Mouse (Mus musculus): ENCODE data around the gene Mylk2. TPM values are rescaled to one million over a fixed set of nuclear protein-coding genes. Genes with fewer than 3 reads are reported as not detected.

Gene Mylk2
- 0.43 and 0.77 TPM in 2 replicates for polyA plus RNA-seq (2015; fragmentation: Nextera tagmentation; extraction: Ambion mirVana)

DNA sequence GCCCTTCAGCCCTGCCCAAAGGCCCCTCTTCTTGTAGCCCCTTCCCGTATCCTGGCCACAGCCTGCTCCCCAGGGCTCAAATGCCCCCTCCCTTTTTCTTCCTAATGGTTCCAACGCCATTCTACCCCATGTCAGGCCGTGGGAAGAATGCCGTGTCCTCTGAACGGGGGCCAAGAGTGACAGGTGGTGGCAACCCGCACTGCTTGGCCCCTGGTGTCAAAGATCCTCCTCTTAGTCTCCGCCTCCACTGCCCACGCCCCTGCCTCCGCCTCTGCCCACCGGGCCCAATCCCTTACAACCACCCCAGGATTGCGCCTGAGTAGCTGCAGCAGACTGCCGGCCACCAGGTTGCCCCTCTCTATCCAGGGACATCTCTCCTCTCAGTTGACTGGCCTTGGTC is at the start of gene Mylk2:
Gene Mylk2, plus strand, starts transcription at position 322 of the 400 bp plus-strand sequence.
- Histone ChIP-seq H3K9ac (no peak within 1 kb of the TSS), H3K36me3 (no peaks in the 10 kb centered on the region), H3K9me3 (replicated peaks) (no peaks in the 10 kb centered on the region), H3K27me3 (peaks cover 37% of the 10 kb centered on the region), H3K4me3 (replicated peaks) (no peak within 1 kb of the TSS), H3K4me1 (peaks cover 36% of the 10 kb centered on the region), H3K27ac (no peak within 1 kb of the TSS), H3K4me2 (no peak within 1 kb of the TSS)
- WGBS, result 12% methylated on average over 12 of the region's 12 CpGs
- ATAC-seq (replicated peaks; ENCODE audit: low FRiP score), result no peak

DNA sequence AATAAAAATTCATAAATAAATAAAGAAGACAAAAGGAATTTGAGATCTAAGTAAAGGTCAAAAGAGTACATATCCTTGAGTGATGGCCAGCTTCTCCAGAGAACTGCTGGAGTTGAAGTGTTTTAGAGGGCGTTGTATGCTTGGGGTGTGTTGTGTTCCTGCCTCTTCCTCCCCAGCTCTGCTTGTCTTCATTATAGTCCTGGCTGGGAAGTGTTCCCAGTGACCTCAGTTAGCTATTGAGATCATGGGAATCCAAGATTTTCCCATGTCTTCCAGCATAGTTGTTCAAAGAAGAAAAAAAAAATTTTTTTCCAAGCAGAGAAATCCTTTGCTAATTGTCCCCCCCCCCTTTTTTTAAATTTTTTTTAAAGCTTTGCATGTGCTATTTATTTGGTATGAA is 49.3 kb upstream of the Mylk2 start:
- 68% methylated on average over 1 of the region's 1 CpGs for WGBS
- no peak for ATAC-seq (replicated peaks; ENCODE audit: low FRiP score)
- Histone ChIP-seq H3K27ac (peak overlapping the region; percentile 54; the same call in 1 of the 2 replicates), H3K4me2 (no peak overlapping the region), H3K27me3 (no peaks in the 10 kb centered on the region), H3K36me3 (peaks cover 84% of the 10 kb centered on the region), H3K9me3 (replicated peaks) (no peaks in the 10 kb centered on the region), H3K4me3 (replicated peaks) (no peak overlapping the region), H3K9ac (no peak overlapping the region), H3K4me1 (peaks cover 3% of the 10 kb centered on the region; the same call in 1 of the 2 replicates)

GRCm38 (mm10) chr2:152862638-152863037 is 48.5 kb upstream of the Mylk2 start:
- Histone ChIP-seq H3K27me3 (no peaks in the 10 kb centered on the region), H3K4me1 (peaks cover 3% of the 10 kb centered on the region; the same call in 1 of the 2 replicates), H3K36me3 (peaks cover 84% of the 10 kb centered on the region), H3K4me3 (replicated peaks) (no peak overlapping the region), H3K27ac (peak overlapping the region; percentile 41; the same call in 1 of the 2 replicates), H3K9me3 (replicated peaks) (no peaks in the 10 kb centered on the region), H3K9ac (no peak overlapping the region), H3K4me2 (no peak overlapping the region)
- WGBS, result 51% methylated on average over 3 of the region's 3 CpGs
- ATAC-seq (replicated peaks; ENCODE audit: low FRiP score), result peak; percentile 76

DNA sequence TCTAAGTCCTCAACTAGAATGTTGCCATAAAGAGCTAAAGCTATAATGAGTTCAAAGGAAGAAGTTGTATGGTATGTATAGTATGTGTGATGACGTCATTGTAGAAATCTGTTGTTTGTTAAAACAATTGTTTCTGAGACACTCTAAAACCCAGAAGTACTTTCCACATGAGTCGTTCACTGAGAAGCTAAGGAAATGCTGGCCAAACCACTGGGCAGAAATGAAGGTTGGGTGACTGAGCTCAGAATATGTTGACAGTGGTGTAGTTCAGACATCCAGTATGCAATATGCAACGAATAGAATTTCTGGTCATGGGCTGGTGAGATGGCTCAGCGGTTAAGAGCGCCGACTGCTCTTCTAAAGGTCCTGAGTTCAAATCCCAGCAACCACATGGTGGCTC is 47.8 kb upstream of the Mylk2 start:
- H3K4me1 ChIP-seq, result peaks cover 3% of the 10 kb centered on the region; the same call in 1 of the 2 replicates
- H3K27ac ChIP-seq, result 0 out of 2 replicates have a peak overlapping the region, but pooled peaks have one; percentile 41
- peaks cover 83% of the 10 kb centered on the region for H3K36me3 ChIP-seq
- no peaks in the 10 kb centered on the region for H3K27me3 ChIP-seq
- no peak for ATAC-seq (replicated peaks; ENCODE audit: low FRiP score)
- no peaks in the 10 kb centered on the region for H3K9me3 ChIP-seq (replicated peaks)
- WGBS, result 94% methylated on average over 6 of the region's 6 CpGs
- no peak overlapping the region for H3K9ac ChIP-seq
- no peak overlapping the region for H3K4me3 ChIP-seq (replicated peaks)
- no peak overlapping the region for H3K4me2 ChIP-seq

DNA sequence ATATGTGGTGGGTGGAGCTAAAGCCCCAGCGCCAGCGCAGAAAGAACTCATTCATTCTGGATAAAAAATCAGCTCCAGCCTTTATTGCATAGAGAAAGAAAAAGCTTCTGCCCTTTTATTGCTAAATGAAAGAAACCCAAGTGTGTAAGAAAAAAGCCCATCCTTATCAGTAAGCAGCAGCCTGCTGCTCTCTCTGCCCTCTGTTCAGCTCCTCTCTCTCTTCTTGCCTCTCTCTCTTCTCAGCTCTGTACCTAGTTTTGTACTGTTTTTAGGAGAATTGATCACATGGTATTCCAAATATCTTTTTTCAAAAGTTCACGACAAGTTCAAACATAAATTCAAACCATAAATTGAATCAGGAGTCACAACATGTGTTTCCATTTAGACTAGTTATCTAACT is 32.9 kb upstream of the Mylk2 start:
- Histone ChIP-seq H3K36me3 (peaks cover 90% of the 10 kb centered on the region), H3K4me1 (no peaks in the 10 kb centered on the region), H3K27me3 (no peaks in the 10 kb centered on the region), H3K9ac (no peak overlapping the region), H3K9me3 (replicated peaks) (no peaks in the 10 kb centered on the region), H3K27ac (no peak overlapping the region), H3K4me2 (no peak overlapping the region), H3K4me3 (replicated peaks) (no peak overlapping the region)
- 95% methylated on average over 3 of the region's 3 CpGs for WGBS
- no peak for ATAC-seq (replicated peaks; ENCODE audit: low FRiP score)

- 90% methylated on average over 13 of the region's 13 CpGs for WGBS
- peaks cover 92% of the 10 kb centered on the region for H3K36me3 ChIP-seq
- ATAC-seq (replicated peaks; ENCODE audit: low FRiP score), result no peak
- H3K9ac ChIP-seq, result no peak overlapping the region
- no peaks in the 10 kb centered on the region for H3K9me3 ChIP-seq (replicated peaks)
- H3K27me3 ChIP-seq, result no peaks in the 10 kb centered on the region
- no peaks in the 10 kb centered on the region for H3K4me1 ChIP-seq
- H3K27ac ChIP-seq, result no peak overlapping the region
- no peak overlapping the region for H3K4me2 ChIP-seq
- no peak overlapping the region for H3K4me3 ChIP-seq (replicated peaks)
Observed at GRCm38 (mm10) chr2:152880898-152881297, 30.3 kb upstream of the Mylk2 start.

- no peak overlapping the region for H3K4me2 ChIP-seq
- H3K27ac ChIP-seq, result no peak overlapping the region
- no peaks in the 10 kb centered on the region for H3K27me3 ChIP-seq
- H3K36me3 ChIP-seq, result peaks cover 96% of the 10 kb centered on the region
- no peaks in the 10 kb centered on the region for H3K4me1 ChIP-seq
- 94% methylated on average over 6 of the region's 6 CpGs for WGBS
- no peaks in the 10 kb centered on the region for H3K9me3 ChIP-seq (replicated peaks)
- H3K4me3 ChIP-seq (replicated peaks), result no peak overlapping the region
- H3K9ac ChIP-seq, result no peak overlapping the region
- no peak for ATAC-seq (replicated peaks; ENCODE audit: low FRiP score)
Observed at GRCm38 (mm10) chr2:152884101-152884645, 27.0 kb upstream of the Mylk2 start.

DNA sequence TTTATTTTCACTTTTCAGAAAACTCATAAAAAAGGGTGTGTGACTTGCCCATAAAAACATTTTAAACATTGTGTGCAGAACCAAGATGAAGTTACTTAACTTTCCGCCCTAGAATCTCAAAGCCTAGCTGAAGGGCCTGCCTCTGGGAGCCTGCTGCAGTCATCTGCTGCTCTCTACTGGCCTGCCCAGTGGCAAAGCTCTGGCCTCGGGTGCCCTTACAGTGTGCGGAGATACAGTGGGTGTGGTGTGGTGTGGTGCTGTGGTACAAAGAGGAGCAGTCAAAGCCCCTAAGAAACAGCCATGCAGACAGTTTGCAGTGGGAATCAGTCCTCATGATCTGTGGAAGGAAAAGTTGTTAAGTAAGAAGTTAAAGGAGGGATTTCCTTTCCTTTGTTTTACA is 23.9 kb upstream of the Mylk2 start:
- no peak overlapping the region for H3K4me3 ChIP-seq (replicated peaks)
- H3K9ac ChIP-seq, result no peak overlapping the region
- no peaks in the 10 kb centered on the region for H3K27me3 ChIP-seq
- no peak overlapping the region for H3K27ac ChIP-seq
- WGBS, result 92% methylated on average over 3 of the region's 3 CpGs
- no peak for ATAC-seq (replicated peaks; ENCODE audit: low FRiP score)
- no peaks in the 10 kb centered on the region for H3K9me3 ChIP-seq (replicated peaks)
- H3K36me3 ChIP-seq, result peaks cover 94% of the 10 kb centered on the region
- no peaks in the 10 kb centered on the region for H3K4me1 ChIP-seq
- H3K4me2 ChIP-seq, result no peak overlapping the region

- H3K4me3 ChIP-seq (replicated peaks), result no peak overlapping the region
- peaks cover 95% of the 10 kb centered on the region for H3K36me3 ChIP-seq
- WGBS, result 91% methylated on average over 5 of the region's 5 CpGs
- no peak for ATAC-seq (replicated peaks; ENCODE audit: low FRiP score)
- H3K27ac ChIP-seq, result no peak overlapping the region
- no peaks in the 10 kb centered on the region for H3K27me3 ChIP-seq
- no peaks in the 10 kb centered on the region for H3K4me1 ChIP-seq
- H3K9ac ChIP-seq, result no peak overlapping the region
- no peaks in the 10 kb centered on the region for H3K9me3 ChIP-seq (replicated peaks)
- H3K4me2 ChIP-seq, result no peak overlapping the region
Observed at GRCm38 (mm10) chr2:152888774-152889173, 22.4 kb upstream of the Mylk2 start.

DNA sequence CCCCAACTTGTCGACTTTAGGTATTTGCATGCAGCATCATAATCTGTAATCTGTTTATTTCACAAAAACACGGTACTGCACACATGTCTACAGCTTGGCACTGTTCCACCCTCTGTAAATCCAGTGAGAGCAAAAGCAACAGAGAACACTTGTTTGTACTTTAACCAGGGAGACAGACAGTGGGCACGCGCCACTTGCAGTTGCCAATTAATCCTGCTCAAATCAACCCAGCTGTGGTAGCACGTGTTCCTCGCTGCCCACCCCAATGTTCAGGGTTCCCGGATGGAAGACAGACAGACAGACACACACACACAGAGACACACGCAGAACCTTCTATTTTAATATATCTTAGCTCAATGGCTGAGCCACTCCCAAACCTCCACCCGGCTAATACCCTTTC is 15.3 kb upstream of the Mylk2 start:
- H3K9me3 ChIP-seq (replicated peaks), result no peaks in the 10 kb centered on the region
- no peak overlapping the region for H3K9ac ChIP-seq
- no peak overlapping the region for H3K4me2 ChIP-seq
- no peak overlapping the region for H3K4me3 ChIP-seq (replicated peaks)
- H3K27me3 ChIP-seq, result no peaks in the 10 kb centered on the region
- ATAC-seq (replicated peaks; ENCODE audit: low FRiP score), result no peak
- H3K27ac ChIP-seq, result no peak overlapping the region
- H3K36me3 ChIP-seq, result peaks cover 57% of the 10 kb centered on the region
- WGBS, result 92% methylated on average over 9 of the region's 9 CpGs
- H3K4me1 ChIP-seq, result no peaks in the 10 kb centered on the region

DNA sequence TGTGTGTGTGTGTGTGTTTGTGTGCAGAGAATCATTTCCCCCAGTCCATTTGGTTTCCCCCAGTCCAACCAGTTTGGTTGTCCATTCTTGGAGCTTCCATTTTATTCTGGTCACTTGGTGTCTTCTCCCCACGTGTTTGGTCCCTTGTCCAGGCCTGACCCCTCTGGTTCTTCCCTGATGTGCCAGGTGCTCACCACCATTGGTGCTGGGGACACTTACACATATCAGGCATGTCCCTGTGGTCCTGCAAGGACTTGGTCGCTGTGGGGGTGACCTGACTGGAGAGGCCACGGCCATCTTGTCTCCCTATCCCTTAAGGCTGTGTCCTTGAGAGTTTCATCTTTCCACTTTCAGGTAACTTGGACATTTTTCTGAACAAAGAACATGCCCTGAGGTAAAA is 14.2 kb upstream of the Mylk2 start:
- H3K27me3 ChIP-seq, result no peaks in the 10 kb centered on the region
- peaks cover 4% of the 10 kb centered on the region; the same call in 1 of the 2 replicates for H3K4me1 ChIP-seq
- H3K4me3 ChIP-seq (replicated peaks), result no peak overlapping the region
- WGBS, result 88% methylated on average over 3 of the region's 3 CpGs
- H3K9ac ChIP-seq, result no peak overlapping the region
- peaks cover 47% of the 10 kb centered on the region for H3K36me3 ChIP-seq
- H3K9me3 ChIP-seq (replicated peaks), result no peaks in the 10 kb centered on the region
- ATAC-seq (replicated peaks; ENCODE audit: low FRiP score), result no peak
- H3K4me2 ChIP-seq, result no peak overlapping the region
- H3K27ac ChIP-seq, result no peak overlapping the region

DNA sequence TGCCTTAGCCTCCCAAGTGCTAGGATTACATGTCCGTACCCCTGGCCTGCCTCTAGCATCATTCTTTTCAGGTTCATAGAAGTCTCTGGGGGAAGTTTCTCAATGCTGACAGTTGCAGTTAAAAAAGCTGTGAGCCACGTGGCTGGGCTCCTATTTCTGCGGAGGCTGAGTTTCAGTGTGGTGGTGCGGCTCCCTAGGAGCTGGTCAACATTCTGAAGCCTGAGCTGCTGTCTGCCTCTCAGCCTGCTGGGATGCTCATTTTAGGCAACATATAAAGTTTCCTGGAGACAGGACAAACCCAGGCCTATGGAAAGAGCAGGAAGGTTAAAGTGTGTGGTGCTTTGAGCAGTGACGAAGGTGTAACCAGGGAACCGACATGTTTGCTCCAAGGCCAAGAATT is 12.1 kb upstream of the Mylk2 start:
- ATAC-seq (replicated peaks; ENCODE audit: low FRiP score), result no peak
- H3K27me3 ChIP-seq, result no peaks in the 10 kb centered on the region
- no peaks in the 10 kb centered on the region for H3K9me3 ChIP-seq (replicated peaks)
- 55% methylated on average over 6 of the region's 6 CpGs for WGBS
- H3K4me3 ChIP-seq (replicated peaks), result no peak overlapping the region
- H3K36me3 ChIP-seq, result peaks cover 26% of the 10 kb centered on the region
- no peak overlapping the region for H3K9ac ChIP-seq
- peaks cover 21% of the 10 kb centered on the region for H3K4me1 ChIP-seq
- no peak overlapping the region for H3K4me2 ChIP-seq
- H3K27ac ChIP-seq, result 0 out of 2 replicates have a peak overlapping the region, but pooled peaks have one; percentile 6

- Histone ChIP-seq H3K4me1 (peaks cover 39% of the 10 kb centered on the region), H3K4me3 (replicated peaks) (no peak overlapping the region), H3K9ac (no peak overlapping the region), H3K4me2 (no peak overlapping the region), H3K27me3 (no peaks in the 10 kb centered on the region), H3K36me3 (peaks cover 3% of the 10 kb centered on the region; the same call in 1 of the 2 replicates), H3K9me3 (replicated peaks) (no peaks in the 10 kb centered on the region), H3K27ac (no peak overlapping the region)
- 92% methylated on average over 15 of the region's 15 CpGs for WGBS
- ATAC-seq (replicated peaks; ENCODE audit: low FRiP score), result no peak
Observed at GRCm38 (mm10) chr2:152901296-152901695, 9.9 kb upstream of the Mylk2 start.

All from kidney, embryonic 15.5 days (tissue).